Mouse (Mus musculus) right cerebral cortex, adult 2 months (tissue): Measurements from ENCODE around the gene Rbms1.
A peak's percentile ranks its signal among the peaks of the same experiment; 100 is the strongest.

ENCODE experiments used
- DNase-seq, 2 experiments: peaks; one replicate each; pipeline ENCODE4 v3.0.0; 2021 to 2022; ENCODE audit warnings: low spot score in 2 of 2

Rbms1 gene

GRCm38 (mm10) chr2:60756218-60756617, 206.8 kb downstream of the Rbms1 start:
- no peak for DNase-seq

GRCm38 (mm10) chr2:60755101-60755500, 207.9 kb downstream of the Rbms1 start:
- no peak for DNase-seq

- DNase-seq = no peak
Observed at GRCm38 (mm10) chr2:60751274-60751673, 211.7 kb downstream of the Rbms1 start.

GRCm38 (mm10) chr2:60750591-60750990, 212.4 kb downstream of the Rbms1 start:
- DNase-seq = no peak

GRCm38 (mm10) chr2:60748585-60748984, 214.4 kb downstream of the Rbms1 start:
- DNase-seq = no peak

- DNase-seq = no peak
Observed at GRCm38 (mm10) chr2:60747590-60747989, 215.4 kb downstream of the Rbms1 start.

- DNase-seq = no peak
Observed at GRCm38 (mm10) chr2:60744674-60745073, 218.3 kb downstream of the Rbms1 start.

GRCm38 (mm10) chr2:60739389-60740137, 223.4 kb downstream of the Rbms1 start:
- DNase-seq = no peak

- no peak for DNase-seq
Observed at GRCm38 (mm10) chr2:60730929-60731328, 232.1 kb downstream of the Rbms1 start.

- no peak for DNase-seq
Observed at GRCm38 (mm10) chr2:60730024-60730423, 233.0 kb downstream of the Rbms1 start.

- no peak for DNase-seq
Observed at GRCm38 (mm10) chr2:60728902-60729585, 233.9 kb downstream of the Rbms1 start.

- DNase-seq = no peak
Observed at GRCm38 (mm10) chr2:60724660-60725059, 238.3 kb downstream of the Rbms1 start.

GRCm38 (mm10) chr2:60722967-60723366, 240.0 kb downstream of the Rbms1 start:
- DNase-seq = no peak

GRCm38 (mm10) chr2:60722514-60722913, 240.5 kb downstream of the Rbms1 start, which contains the start of gene Itgb6:
Itgb6 (minus strand) TSS chr2:60722643.
- DNase-seq = peak; percentile 53 to 60

- DNase-seq = peak; percentile 21 to 45
Observed at GRCm38 (mm10) chr2:60720906-60721305, 242.1 kb downstream of the Rbms1 start.

- DNase-seq = no peak
Observed at GRCm38 (mm10) chr2:60720205-60720604, 242.8 kb downstream of the Rbms1 start.

- peak; percentile 52 to 57 for DNase-seq
Observed at GRCm38 (mm10) chr2:60717348-60717747, 245.6 kb downstream of the Rbms1 start.

- DNase-seq = no peak
Observed at GRCm38 (mm10) chr2:60716549-60716948, 246.4 kb downstream of the Rbms1 start.

- no peak for DNase-seq
Observed at GRCm38 (mm10) chr2:60715771-60716170, 247.2 kb downstream of the Rbms1 start.

- no peak for DNase-seq
Observed at GRCm38 (mm10) chr2:60714971-60715502, 248.0 kb downstream of the Rbms1 start.

GRCm38 (mm10) chr2:60714475-60714874, 248.5 kb downstream of the Rbms1 start:
- no peak for DNase-seq

- no peak for DNase-seq
Observed at GRCm38 (mm10) chr2:60713857-60714256, 249.1 kb downstream of the Rbms1 start.

- no peak for DNase-seq
Observed at GRCm38 (mm10) chr2:60712891-60713290, 250.1 kb downstream of the Rbms1 start.
